In the genomic region with DNA sequence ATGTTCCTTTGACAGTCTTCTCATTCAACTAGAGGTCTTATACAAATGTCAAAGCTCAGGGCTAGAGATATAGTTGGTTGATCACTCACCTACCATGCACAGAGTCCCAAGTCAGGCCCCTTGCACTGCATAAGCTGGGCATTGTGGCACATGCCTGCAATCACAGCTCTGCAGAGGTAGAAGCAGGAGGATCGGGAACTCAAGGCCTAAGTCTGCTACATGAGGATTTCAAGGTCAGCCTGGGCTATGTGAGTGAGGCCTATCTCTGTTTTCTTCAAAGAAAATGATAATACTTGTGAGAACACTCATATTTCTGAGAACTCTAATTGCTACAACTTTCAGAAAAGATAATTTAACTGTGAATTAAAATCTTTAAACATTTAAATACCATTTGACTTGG, we compare ENCODE assay signal across 21 mouse cellular contexts. TPM values are rescaled to one million over a fixed set of nuclear protein-coding genes. Genes with fewer than 3 reads are reported as not detected.
"Had no signal": no experiment of that assay in that cellular context is flagged by ENCODE, and none has a peak within 500 bp of the region (broad histone marks: within the 10 kb centered on the region; RNA-seq: fewer than 3 reads in every experiment).

No protein-coding gene starts in this region.

- DNase-seq: lung, adult 18-20 months; lung, embryonic 14.5 days; lung, postnatal 10 days; lung, postnatal 4 days; midbrain, embryonic 14.5 days; retina, postnatal 1 day; right cerebral cortex, adult 18-20 months; right cerebral cortex, postnatal 25 days; right cerebral cortex, postnatal 4 days; spleen, adult 18-20 months; thymus, adult 18-20 months; thymus, postnatal 14 days; thymus, postnatal 36 days had no signal

- H3K27me3 ChIP-seq: neural tube, embryonic 15.5 days had no signal

- H3K27ac ChIP-seq: liver, embryonic 12.5 days; liver, embryonic 14.5 days; midbrain, embryonic 10.5 days; midbrain, embryonic 12.5 days; neural tube, embryonic 13.5 days; neural tube, embryonic 15.5 days had no signal

- H3K4me1 ChIP-seq: liver, embryonic 12.5 days had no signal

- H3K4me3 ChIP-seq: liver, embryonic 12.5 days; midbrain, embryonic 10.5 days; midbrain, embryonic 12.5 days; myocyte; neural tube, embryonic 13.5 days; neural tube, embryonic 15.5 days had no signal

RNA-seq across cellular contexts. Expression of gene 9030612E09Rik, which starts 8.4 kb away (rescaled TPM):
- polyA plus RNA-seq: liver, embryonic 12.5 days; liver, embryonic 14.5 days; liver, embryonic 16.5 days; lung, embryonic 14.5 days had no signal
